Mouse (Mus musculus) lung, postnatal 0 days (tissue): ENCODE measurements at regions not wholly inside any gene's neighbourhood (a gene's known extent, or its start where the extent isn't known, plus 50 kb on each side); places are given as distances from the start of the nearest gene placed in this dataset.

ENCODE experiments used
- CTCF ChIP-seq: IDR thresholded peaks from 2 replicates; pipeline ENCODE4 v1.5.1; 2016; ENCODE audit warnings: antibody characterized with exemption, mild to moderate bottlenecking
- EP300 ChIP-seq: IDR thresholded peaks from 2 replicates; pipeline ENCODE4 v1.6.1; 2016; ENCODE audit warnings: antibody characterized with exemption, mild to moderate bottlenecking, control low read depth

- TF ChIP-seq CTCF = no peak
- no peak for TF ChIP-seq EP300
Measured at GRCm38 (mm10) chr11:27102045-27102444, 508.2 kb upstream of the Vrk2 start.
